Mouse (Mus musculus) kidney, adult 2 months (tissue): ENCODE measurements around the gene Svep1.

Experiments
- CTCF ChIP-seq: fragments of 200-500 bp; conservative IDR thresholded peaks from 2 replicates; pipeline ENCODE4 v1.5.1; 2011; ENCODE audit warnings: low read depth, mild to moderate bottlenecking, control low read depth, low read length, moderate library complexity, mixed read lengths; ENCODE audit not compliant: insufficient read depth, insufficient read length
- POLR2A ChIP-seq: fragments of 200-500 bp; IDR thresholded peaks from one replicate; pipeline ENCODE4 v1.6.1; 2011; ENCODE audit warnings: low read depth, low read length, control low read depth

DNA sequence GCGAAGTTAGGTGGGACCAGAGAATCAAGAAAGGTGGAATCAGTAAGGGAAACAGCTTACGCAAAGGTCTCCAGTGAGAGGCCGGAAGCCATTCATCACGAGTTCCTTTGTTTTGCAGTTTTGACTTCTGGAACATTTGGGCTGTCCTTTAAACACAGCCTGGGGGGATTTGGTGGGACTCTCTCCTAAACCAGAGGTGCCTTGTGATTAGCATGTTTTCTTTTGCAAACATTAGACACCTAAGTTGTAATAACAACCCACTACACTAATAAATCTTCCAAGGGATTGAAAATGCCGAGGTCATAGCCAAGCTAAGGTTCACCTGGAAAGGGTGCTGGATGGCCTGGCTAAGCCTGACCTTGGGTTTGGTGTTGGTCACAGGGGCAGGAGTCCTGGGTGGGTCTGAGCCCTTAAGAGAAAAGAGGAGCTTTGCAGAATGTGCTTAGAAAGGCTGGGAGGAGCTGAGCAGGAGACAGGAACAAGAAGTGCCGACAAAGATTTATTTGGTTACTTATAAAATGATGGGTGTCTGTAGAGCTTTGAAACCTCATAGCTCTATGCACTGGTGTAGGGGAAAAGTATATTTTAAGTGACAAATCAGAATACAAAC lies 169.5 kb downstream of the Svep1 start:
- TF ChIP-seq POLR2A (no peak), CTCF (no peak)
